Mouse (Mus musculus) cerebral cortex, adult 2 months (tissue): ENCODE data around the gene Mrgpra9.

Experiments
- WGBS: fragments of 180-500 bp; shearing (Covaris S2); methylation state at CpG from one replicate; pipeline ENCODE4 v1.1.7; 2018; 5-methylcytosine and 5-hydroxymethylcytosine counted together

Mrgpra9 gene

GRCm38 (mm10) chr7:47252770-47253169 is at the start of gene Mrgpra9:
Gene Mrgpra9 (minus strand): TSS chr7:47252848.
- 66% methylated on average over 1 of the region's 1 CpGs for WGBS

- 86% methylated on average over 5 of the region's 5 CpGs for WGBS
These were observed 18.9 kb upstream of the Mrgpra9 start for GRCm38 (mm10) chr7:47271547-47271946.

DNA sequence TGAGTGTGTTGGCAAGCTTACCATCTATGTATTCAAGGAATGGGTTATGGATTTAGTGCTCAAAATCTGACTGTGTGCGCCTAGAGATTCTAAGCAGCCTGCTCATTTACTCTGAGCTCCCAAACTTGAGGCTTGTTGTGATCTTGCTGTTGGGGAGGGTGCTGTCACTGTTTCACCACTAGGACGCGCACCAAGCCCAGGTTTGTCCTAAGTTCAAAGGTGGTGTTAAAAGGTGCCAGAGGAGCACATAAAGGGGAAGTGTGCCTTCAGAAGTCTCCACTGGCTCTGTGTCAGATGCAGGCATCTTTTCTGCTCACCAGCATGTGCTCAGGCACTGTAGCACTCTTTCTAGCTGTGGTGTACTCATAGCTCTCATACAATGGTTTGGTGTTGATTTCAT is 8.0 kb downstream of the Mrgpra9 start:
- WGBS = 64% methylated on average over 3 of the region's 3 CpGs

DNA sequence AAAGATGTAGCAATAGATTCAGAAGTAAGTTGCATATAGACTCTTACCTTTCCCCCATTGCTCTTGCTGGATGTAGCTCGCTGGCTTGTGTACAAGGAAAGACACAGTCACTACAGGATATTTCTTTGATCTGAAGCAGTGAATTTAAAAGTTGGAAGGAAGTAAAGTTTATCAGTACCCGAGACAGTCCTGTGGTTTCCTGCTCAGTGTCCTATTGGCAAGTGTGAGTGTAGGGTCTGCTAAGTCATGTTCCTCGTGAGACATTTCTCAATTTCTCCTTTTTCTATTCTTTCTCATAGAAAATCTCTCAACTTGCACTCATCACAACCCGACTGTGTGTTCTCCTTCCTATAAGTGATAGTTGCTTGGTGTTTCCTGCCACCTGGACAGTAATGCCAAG is 47.8 kb downstream of the Mrgpra9 start, which contains the start of gene Mrgpra6:
Gene Mrgpra6, minus strand, starts transcription at position 91 of the 400 bp plus-strand sequence.
- WGBS = 70% methylated on average over 4 of the region's 4 CpGs

GRCm38 (mm10) chr7:47195271-47195670 is 57.4 kb downstream of the Mrgpra9 start:
- 47% methylated on average over 1 of the region's 1 CpGs for WGBS
